Mouse (Mus musculus) embryonic facial prominence, embryonic 14.5 days (tissue): Measurements from ENCODE around the gene Maff. TPM values are rescaled to one million over a fixed set of nuclear protein-coding genes. Genes with fewer than 3 reads are reported as not detected.
A peak's percentile ranks its signal among the peaks of the same experiment; 100 is the strongest.

Experiments
- ATAC-seq: fragments of 200-750 bp; cut with Nextera tagmentation; 2 replicates; pipeline ENCODE4 v1.8.0; 2017; ENCODE audit warnings: low read depth, moderate number of reproducible peaks, moderate TSS enrichment
- DNase-seq: peaks from one replicate; pipeline ENCODE4 v3.0.0-alpha.2; 2015; ENCODE audit warnings: low spot score
- H3K27ac ChIP-seq: fragments of 300-500 bp; sonication (generic); replicated peaks from 2 replicates; pipeline ENCODE4 v1.5.1; 2014; ENCODE audit warnings: low read depth, mild to moderate bottlenecking, low read length, moderate library complexity
- H3K27me3 ChIP-seq: fragments of 300-500 bp; sonication (generic); replicated peaks from 2 replicates; pipeline ENCODE4 v1.6.1; 2014; ENCODE audit warnings: low read length; ENCODE audit not compliant: control insufficient read depth, insufficient read depth
- H3K36me3 ChIP-seq: fragments of 300-500 bp; sonication (generic); 2 replicates; pipeline ENCODE4 v1.6.1; 2014; ENCODE audit warnings: low read length, mixed read lengths; ENCODE audit not compliant: control insufficient read depth, insufficient read depth
- H3K4me1 ChIP-seq: fragments of 300-500 bp; sonication (generic); 2 replicates; pipeline ENCODE4 v1.6.1; 2014; ENCODE audit warnings: antibody characterized with exemption, low read length; ENCODE audit not compliant: control insufficient read depth, insufficient read depth
- H3K4me2 ChIP-seq: fragments of 300-500 bp; sonication (generic); 2 replicates; pipeline ENCODE4 v1.6.1; 2014; ENCODE audit warnings: low read depth, mild to moderate bottlenecking, low read length, moderate library complexity, mixed read lengths
- H3K4me3 ChIP-seq: fragments of 300-500 bp; sonication (generic); 2 replicates; pipeline ENCODE4 v1.5.1; 2014; ENCODE audit warnings: low read depth, mild to moderate bottlenecking, low read length
- H3K9ac ChIP-seq: fragments of 300-500 bp; sonication (generic); 2 replicates; pipeline ENCODE4 v1.6.1; 2014; ENCODE audit warnings: low read depth, mild to moderate bottlenecking, low read length, moderate library complexity, mixed read lengths
- H3K9me3 ChIP-seq: fragments of 300-500 bp; sonication (generic); 2 replicates; pipeline ENCODE4 v1.6.1; 2016; ENCODE audit warnings: low read length; ENCODE audit not compliant: control insufficient read depth
- WGBS: fragments of 180-500 bp; shearing (Covaris S2); extraction: QIAGEN DNeasy Blood & Tissue Kit; methylation state at CpG from one replicate; pipeline ENCODE4 v1.1.7; 2014; 5-methylcytosine and 5-hydroxymethylcytosine counted together
- polyA plus RNA-seq: library from polyadenylated mRNA; unstranded; fragments of >200 nt; fragmentation: Nextera tagmentation; extraction: Ambion mirVana; gene quantifications from 2 replicates; pipeline ENCODE4 v1.2.1, GENCODE M21; 2014

Maff gene
- polyA plus RNA-seq, 1 experiment from 2014 or later: 2.8 TPM

DNA sequence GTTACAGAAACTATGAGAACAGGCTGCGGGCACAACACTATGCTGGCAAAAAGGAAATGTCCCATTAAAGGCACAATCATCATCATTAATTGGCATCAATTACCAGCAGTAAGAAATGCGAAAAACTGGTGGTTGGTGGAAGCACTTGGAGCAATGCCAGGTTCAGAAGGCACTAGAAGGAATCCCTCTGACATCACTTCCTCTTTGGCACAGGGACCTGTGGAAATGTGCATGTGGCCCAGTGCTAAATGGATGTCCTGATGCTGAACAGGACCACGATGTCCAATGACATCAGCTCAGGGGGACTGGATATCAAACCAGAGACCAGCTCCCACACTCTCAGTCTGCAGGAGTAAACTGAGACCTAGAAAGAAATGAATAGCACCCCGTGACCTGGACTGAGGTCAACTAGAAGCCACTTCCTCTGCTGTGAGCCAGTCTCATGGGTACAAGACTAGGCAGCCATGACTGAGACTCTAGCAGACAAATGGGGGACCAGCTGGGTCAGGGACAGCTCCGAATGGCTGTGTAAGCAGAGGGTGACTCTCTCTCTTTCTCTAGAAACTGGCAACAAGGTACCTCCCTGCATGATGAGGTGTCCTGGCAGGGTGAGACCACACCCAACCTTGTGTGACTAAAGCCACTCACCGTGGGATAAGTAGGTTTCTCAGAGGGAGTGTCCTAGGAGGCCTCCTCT lies 3.6 kb upstream of the Maff start:
- no peak overlapping the region for H3K4me2 ChIP-seq
- ATAC-seq: no peak
- H3K9me3 ChIP-seq: no peaks in the 10 kb centered on the region
- H3K27me3 ChIP-seq: no peaks in the 10 kb centered on the region
- no peak overlapping the region for H3K4me3 ChIP-seq
- DNase-seq: no peak
- no peak overlapping the region for H3K9ac ChIP-seq
- H3K36me3 ChIP-seq: no peaks in the 10 kb centered on the region
- WGBS: 73% methylated on average over 6 of the region's 6 CpGs
- no peak overlapping the region for H3K27ac ChIP-seq
- H3K4me1 ChIP-seq: no peaks in the 10 kb centered on the region

DNA sequence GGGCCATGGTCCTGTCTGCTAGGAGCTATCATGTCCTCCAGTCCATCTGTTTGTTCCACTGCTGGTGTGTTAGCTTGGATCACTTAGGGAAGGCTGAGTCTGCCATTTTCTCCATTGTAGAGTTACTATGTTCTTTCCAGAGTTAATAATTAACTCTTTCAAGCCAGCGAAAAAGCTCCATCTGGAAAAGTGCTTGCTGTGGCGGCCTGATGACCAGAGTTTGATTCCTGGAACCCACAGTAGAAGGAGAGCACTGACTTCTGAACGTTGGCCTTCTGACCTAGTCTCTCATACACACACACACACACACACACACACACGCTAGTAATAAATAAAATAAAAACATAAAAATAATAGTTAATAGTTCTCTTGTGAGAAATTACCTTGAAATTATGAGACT lies 1.8 kb upstream of the Maff start:
- no peak overlapping the region for H3K27ac ChIP-seq
- H3K4me1 ChIP-seq: no peaks in the 10 kb centered on the region
- H3K4me2 ChIP-seq: no peak overlapping the region
- WGBS: 74% methylated on average over 4 of the region's 4 CpGs
- H3K4me3 ChIP-seq: no peak overlapping the region
- H3K27me3 ChIP-seq: no peaks in the 10 kb centered on the region
- no peaks in the 10 kb centered on the region for H3K36me3 ChIP-seq
- H3K9me3 ChIP-seq: no peaks in the 10 kb centered on the region
- DNase-seq (no peak), ATAC-seq (no peak)
- H3K9ac ChIP-seq: no peak overlapping the region

DNA sequence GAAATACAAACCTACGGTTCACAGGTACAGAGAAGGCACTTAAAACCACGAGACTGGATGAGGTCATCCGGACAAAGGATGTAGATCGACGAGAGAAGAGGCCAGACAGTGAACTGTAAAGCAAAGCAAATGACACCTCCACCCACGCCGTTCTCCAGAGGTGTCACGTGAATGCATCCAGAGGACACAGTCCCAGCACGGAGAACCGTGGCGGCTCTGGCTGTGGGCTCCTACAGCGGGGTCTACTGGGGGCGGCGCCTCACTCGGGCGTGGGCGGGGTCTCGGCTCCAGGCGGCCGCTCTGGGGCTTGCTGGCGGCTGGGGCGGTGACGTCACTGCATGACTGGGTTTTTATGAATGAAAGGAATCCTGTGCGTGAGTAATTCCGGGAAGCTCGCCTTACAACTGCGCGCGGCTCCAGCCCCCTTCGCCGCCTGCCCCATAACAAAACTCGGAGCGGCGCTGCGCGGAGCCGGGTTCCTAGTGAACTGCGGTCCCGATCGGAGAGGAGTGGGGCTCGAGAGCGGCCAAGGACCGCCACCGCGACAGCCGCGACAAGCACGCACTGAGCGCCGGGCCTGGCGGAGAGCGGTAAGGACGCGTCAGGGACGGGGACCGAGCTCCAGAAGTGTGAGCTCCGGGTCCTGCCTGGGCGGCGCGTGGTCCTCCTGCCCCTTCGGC lies 884 bp downstream of the Maff start:
- ATAC-seq: peak; percentile 92
- Histone ChIP-seq H3K27ac (peak overlapping the region; percentile 90), H3K9ac (peak overlapping the region; percentile 82), H3K9me3 (no peaks in the 10 kb centered on the region), H3K27me3 (no peaks in the 10 kb centered on the region), H3K4me2 (peak overlapping the region; percentile 69), H3K4me1 (peaks cover 3% of the 10 kb centered on the region; the same call in 1 of the 2 replicates), H3K36me3 (no peaks in the 10 kb centered on the region), H3K4me3 (peak overlapping the region; percentile 59)
- DNase-seq: peak; percentile 96
- under 1% methylated on average over 44 of the region's 61 CpGs for WGBS

DNA sequence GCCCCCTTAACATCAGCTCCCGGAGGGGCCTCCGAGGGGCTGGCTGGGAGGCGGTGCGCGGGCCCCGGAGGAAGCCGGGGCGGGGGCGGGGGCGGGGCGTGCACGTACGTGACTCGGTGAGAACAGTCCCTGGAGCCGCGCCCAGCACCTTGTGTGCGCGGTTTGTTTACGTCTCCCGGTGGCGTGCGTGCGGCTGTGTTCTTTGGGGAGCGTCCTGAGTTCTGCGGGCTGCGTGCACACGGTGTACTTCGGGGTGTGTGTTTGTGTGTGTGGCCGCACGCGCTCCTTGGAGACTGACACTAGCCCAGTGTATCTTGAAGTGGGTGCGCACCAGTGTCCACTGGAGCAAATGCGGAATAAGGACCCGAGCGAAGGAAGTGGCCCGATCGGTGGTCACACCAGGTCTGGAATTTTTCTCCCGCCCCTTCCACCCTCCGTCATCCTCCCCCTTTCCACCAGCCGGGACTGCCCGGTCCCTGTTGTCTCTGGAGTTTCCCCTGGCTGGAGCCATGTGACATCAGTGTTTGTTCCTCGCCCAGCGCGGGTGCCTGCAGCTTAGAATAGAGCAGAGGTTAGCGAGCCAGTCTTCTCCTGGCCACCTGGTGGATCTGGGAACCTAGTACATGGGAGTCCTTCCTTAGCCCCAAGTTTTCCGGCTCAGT lies 1.6 kb downstream of the Maff start:
- Histone ChIP-seq H3K9me3 (no peaks in the 10 kb centered on the region), H3K4me2 (peak overlapping the region; percentile 69), H3K27ac (peak overlapping the region; percentile 90), H3K4me1 (peaks cover 3% of the 10 kb centered on the region; the same call in 1 of the 2 replicates), H3K27me3 (no peaks in the 10 kb centered on the region), H3K9ac (peak overlapping the region; percentile 82), H3K36me3 (no peaks in the 10 kb centered on the region), H3K4me3 (peak overlapping the region; percentile 59)
- peak; percentile 91 for DNase-seq
- 2% methylated on average over 22 of the region's 46 CpGs for WGBS
- ATAC-seq: peak; percentile 86

DNA sequence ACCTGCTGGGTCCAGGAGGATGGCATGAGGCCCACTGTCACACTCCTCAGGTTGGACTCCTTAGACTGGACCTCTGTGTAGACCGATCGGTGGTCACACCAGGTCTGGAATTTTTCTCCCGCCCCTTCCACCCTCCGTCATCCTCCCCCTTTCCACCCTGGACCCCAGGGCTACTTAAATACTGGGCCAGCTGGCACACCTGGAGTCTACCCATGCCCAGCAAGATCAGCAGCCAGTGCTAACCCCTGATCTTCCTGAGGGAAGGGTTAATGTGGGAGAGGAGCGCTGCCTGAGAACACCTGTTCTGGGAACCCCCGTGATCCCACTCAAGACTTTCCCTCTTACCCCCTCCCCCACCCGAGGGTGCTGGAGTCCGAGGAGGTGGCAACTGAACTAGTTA lies 2.2 kb downstream of the Maff start:
- Histone ChIP-seq H3K9ac (peak overlapping the region; percentile 82; the same call in 1 of the 2 replicates), H3K4me2 (peak overlapping the region; percentile 69), H3K4me3 (peak overlapping the region; percentile 59), H3K4me1 (peaks cover 3% of the 10 kb centered on the region; the same call in 1 of the 2 replicates), H3K9me3 (no peaks in the 10 kb centered on the region), H3K27me3 (no peaks in the 10 kb centered on the region), H3K27ac (no peak overlapping the region), H3K36me3 (no peaks in the 10 kb centered on the region)
- WGBS: 59% methylated on average over 8 of the region's 8 CpGs
- DNase-seq (no peak), ATAC-seq (no peak)

DNA sequence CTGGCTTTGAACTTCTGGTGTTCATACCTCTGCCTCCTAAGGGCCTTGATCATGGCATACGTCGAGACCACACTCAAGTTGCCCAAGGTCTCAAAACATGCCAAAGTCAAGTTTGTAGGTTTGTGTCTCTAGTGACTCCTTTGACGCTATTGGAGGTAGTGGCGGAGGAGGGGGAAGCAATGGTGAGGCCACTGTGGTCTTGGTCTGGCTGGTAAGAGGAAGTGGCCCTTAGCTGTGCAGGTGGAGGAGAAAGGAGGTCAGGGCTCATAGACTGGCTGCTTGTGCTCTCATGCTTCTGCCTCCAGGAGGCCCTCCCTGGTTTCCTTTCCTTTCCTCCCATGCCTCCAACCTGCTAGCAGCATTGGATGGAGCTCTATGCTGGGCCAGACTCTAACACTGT lies 4.4 kb downstream of the Maff start:
- Histone ChIP-seq H3K9ac (no peak overlapping the region), H3K9me3 (no peaks in the 10 kb centered on the region), H3K4me3 (no peak overlapping the region), H3K36me3 (no peaks in the 10 kb centered on the region), H3K4me1 (peaks cover 3% of the 10 kb centered on the region; the same call in 1 of the 2 replicates), H3K4me2 (peak overlapping the region; percentile 24; the same call in 1 of the 2 replicates), H3K27ac (no peak overlapping the region), H3K27me3 (no peaks in the 10 kb centered on the region)
- ATAC-seq: no peak
- DNase-seq: no peak
- 94% methylated on average over 4 of the region's 4 CpGs for WGBS

DNA sequence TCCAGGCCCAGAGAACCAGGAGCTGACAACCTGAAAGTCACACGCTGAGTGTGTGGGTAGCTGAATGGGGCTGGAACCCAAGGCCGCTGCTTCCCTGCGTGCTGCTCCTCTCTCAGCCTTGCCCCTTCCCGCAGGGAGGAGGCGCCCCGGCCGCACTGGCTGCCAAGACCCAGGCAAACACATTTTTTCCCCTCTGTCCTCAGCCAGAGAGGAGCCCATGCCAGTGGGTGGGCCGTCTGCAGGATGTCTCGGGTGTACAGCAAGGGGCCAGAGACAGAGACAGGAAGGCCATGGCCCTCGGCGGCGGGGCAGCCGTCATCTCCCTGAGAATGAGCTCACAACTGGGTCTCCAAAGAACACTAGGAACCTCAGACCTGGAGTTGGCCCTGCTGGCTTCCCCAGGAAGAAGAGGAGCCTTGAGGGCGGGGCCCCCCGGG lies 4.9 kb downstream of the Maff start:
- no peaks in the 10 kb centered on the region for H3K36me3 ChIP-seq
- no peak overlapping the region for H3K4me3 ChIP-seq
- whole genome bisulfite sequencing: 22% methylated on average over 13 of the region's 15 CpGs
- H3K27me3 ChIP-seq: no peaks in the 10 kb centered on the region
- ATAC-seq (no peak), DNase-seq (peak; percentile 41)
- H3K9me3 ChIP-seq: no peaks in the 10 kb centered on the region
- peak overlapping the region; percentile 37; the same call in 1 of the 2 replicates for H3K9ac ChIP-seq
- H3K4me1 ChIP-seq: peaks cover 3% of the 10 kb centered on the region; the same call in 1 of the 2 replicates
- peak overlapping the region; percentile 15; the same call in 1 of the 2 replicates for H3K27ac ChIP-seq
- H3K4me2 ChIP-seq: peak overlapping the region; percentile 24; the same call in 1 of the 2 replicates

DNA sequence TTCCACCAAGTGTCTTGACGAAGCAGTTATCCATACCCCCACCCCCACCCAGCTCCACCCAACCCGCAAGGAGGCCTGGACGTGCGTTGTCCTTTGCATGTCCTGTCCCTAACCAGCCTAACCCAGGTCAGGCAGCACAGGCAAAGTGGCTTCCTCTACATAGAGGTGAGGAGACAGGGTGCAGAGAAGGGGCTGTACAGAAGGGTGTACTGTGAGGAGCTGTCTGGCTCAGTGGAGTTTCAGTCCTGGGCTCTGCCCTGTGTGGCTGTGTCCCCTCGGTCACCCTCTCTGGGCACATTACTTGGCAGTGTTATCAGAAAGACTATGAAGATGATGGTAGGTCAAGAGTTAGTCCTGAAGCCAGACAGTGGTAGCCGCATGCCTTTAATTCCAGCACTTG lies 6.1 kb downstream of the Maff start:
- ATAC-seq (no peak), DNase-seq (no peak)
- no peaks in the 10 kb centered on the region for H3K9me3 ChIP-seq
- H3K27ac ChIP-seq: no peak overlapping the region
- H3K36me3 ChIP-seq: no peaks in the 10 kb centered on the region
- H3K4me1 ChIP-seq: peaks cover 11% of the 10 kb centered on the region; the same call in 1 of the 2 replicates
- 81% methylated on average over 6 of the region's 6 CpGs for WGBS
- H3K4me2 ChIP-seq: no peak overlapping the region
- no peak overlapping the region for H3K4me3 ChIP-seq
- H3K9ac ChIP-seq: no peak overlapping the region
- no peaks in the 10 kb centered on the region for H3K27me3 ChIP-seq
